Mouse (Mus musculus) spleen, adult 2 months (tissue): ENCODE results near the gene Tcirg1. TPM values are rescaled to one million over a fixed set of nuclear protein-coding genes. Genes with fewer than 3 reads are reported as not detected.

Experiments
- DNase-seq, 2 experiments: peaks; one replicate each; pipeline versions ENCODE4 v3.0.0 to v3.0.0-alpha.2; 2012 to 2021; ENCODE audit warnings: low spot score in 2 of 2, low read depth in 1 of 2
- H3K27ac ChIP-seq: fragments of 200-500 bp; 2 replicates; pipeline ENCODE4 v1.5.1; 2012; ENCODE audit warnings: low read length, inconsistent platforms; ENCODE audit not compliant: insufficient read depth
- H3K27me3 ChIP-seq: fragments of 200-500 bp; 2 replicates; pipeline ENCODE4 v1.6.1; 2012; ENCODE audit warnings: mild to moderate bottlenecking, moderate library complexity, low read length, inconsistent platforms; ENCODE audit not compliant: control insufficient read depth, insufficient read depth
- H3K36me3 ChIP-seq: fragments of 200-500 bp; 2 replicates; pipeline ENCODE4 v1.6.1; 2012; ENCODE audit warnings: mild to moderate bottlenecking, low read length, inconsistent platforms; ENCODE audit not compliant: control insufficient read depth, insufficient read depth
- H3K4me1 ChIP-seq: fragments of 200-500 bp; 2 replicates; pipeline ENCODE4 v1.6.1; 2011; ENCODE audit warnings: inconsistent platforms; ENCODE audit not compliant: control insufficient read depth, insufficient read depth, insufficient read length
- H3K4me3 ChIP-seq: fragments of 200-500 bp; 2 replicates; pipeline ENCODE4 v1.5.1; 2011; ENCODE audit warnings: mild to moderate bottlenecking, inconsistent platforms; ENCODE audit not compliant: insufficient read depth, insufficient read length; ENCODE audit errors: extremely low read depth
- CTCF ChIP-seq: fragments of 200-500 bp; IDR thresholded peaks from 2 replicates; pipeline ENCODE4 v1.5.1; 2011; ENCODE audit warnings: mild to moderate bottlenecking, inconsistent platforms; ENCODE audit not compliant: insufficient read depth, insufficient read length, insufficient replicate concordance; ENCODE audit errors: extremely low read depth
- POLR2A ChIP-seq: fragments of 200-500 bp; IDR thresholded peaks from 2 replicates; pipeline ENCODE4 v1.6.1; 2011; ENCODE audit warnings: low read depth, low read length, inconsistent platforms
- WGBS: fragments of 180-500 bp; shearing (Covaris S2); methylation state at CpG from one replicate; pipeline ENCODE4 v1.1.7; 2018; 5-methylcytosine and 5-hydroxymethylcytosine counted together
- polyA plus RNA-seq: library from polyadenylated mRNA; depleted of rRNA; stranded (reverse); fragments of >200 nt; gene quantifications from 2 replicates; pipeline ENCODE4 v1.2.3, GENCODE M21; 2012

Gene Tcirg1
- polyA plus RNA-seq, 1 experiment: 269 TPM

- H3K4me1 ChIP-seq: peaks cover 18% of the 10 kb centered on the region; the same call in 1 of the 2 replicates
- peak within 1 kb of the TSS; percentile 96 for H3K4me3 ChIP-seq
- peaks cover 4% of the 10 kb centered on the region for H3K36me3 ChIP-seq
- TF ChIP-seq CTCF: no peak
- peak; percentile 90 for TF ChIP-seq POLR2A
- DNase-seq: peak in 1 of 2 experiments; percentile 80
- peak within 1 kb of the TSS; percentile 98 for H3K27ac ChIP-seq
- WGBS: 2% methylated on average over 41 of the region's 42 CpGs
- no peaks in the 10 kb centered on the region for H3K27me3 ChIP-seq
Measured at GRCm38 (mm10) chr19:3935032-3935895, 28.3 kb upstream of the Tcirg1 start, which contains the start of gene Unc93b1. Gene Unc93b1 (plus strand): TSS chr19:3935186.

DNA sequence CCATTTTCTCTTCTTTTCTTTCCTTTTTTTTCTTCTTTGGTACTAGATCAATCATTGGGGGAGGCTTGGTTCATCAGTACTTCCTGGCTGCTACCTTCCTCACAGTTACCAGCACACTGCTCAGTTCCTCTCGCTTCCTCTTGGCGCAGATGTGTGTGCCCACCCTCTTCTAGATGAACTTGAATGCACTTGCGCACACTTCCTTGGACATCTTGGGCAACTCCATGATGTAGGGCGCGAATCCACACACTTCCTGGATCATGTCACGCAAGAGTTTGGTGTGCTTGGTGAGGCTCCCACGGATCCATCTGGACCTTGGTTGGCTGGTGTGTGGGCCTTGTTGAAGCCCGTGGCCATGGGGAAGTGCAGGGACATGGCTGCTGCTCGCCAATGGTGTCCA lies 24.8 kb upstream of the Tcirg1 start:
- H3K27ac ChIP-seq: peak overlapping the region; percentile 81

DNA sequence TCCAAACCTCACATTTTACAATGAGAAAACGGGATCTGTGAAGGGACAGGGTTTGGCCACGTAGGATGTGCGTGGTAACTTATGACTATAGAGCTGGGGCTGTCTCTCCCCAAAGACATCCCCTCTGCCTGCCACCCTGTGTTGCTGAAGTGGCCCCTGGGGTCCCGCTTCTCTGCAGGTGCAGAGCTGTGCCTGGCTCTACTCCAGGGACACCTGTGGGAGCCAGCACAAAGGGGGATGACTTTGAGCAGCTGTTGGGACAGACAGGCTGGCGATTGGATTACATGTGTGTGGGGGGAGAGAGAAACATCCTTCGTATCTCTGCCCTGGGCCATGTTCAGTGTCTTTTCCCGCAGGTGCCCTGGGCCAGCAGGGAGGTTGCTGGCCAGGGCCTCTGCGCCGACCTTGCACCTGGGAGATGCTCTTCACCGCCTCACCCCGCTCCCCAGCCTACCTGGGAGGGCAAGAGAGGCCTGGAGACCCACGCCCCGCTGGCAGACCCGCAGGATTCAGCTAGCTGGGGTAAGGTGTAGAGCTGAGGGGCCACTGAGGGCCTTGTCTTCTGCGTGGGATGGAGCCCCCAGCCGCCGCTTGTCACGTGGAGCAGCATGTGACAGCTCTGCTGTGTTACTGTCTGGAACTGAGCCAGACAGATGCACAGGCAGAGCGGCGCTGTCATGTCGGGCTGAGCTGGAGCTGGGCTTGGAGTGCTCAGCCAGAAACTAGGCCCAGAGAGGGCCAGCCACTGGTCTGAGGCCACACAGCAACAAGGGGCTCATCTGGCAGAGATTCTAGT lies 23.5 kb upstream of the Tcirg1 start:
- H3K36me3 ChIP-seq: no peaks in the 10 kb centered on the region
- no peak for DNase-seq
- TF ChIP-seq CTCF (no peak), POLR2A (peak; percentile 29; the same call in 1 of the 2 replicates)
- peak overlapping the region; percentile 53; the same call in 1 of the 2 replicates for H3K4me3 ChIP-seq
- H3K27ac ChIP-seq: peak overlapping the region; percentile 81
- 35% methylated on average over 21 of the region's 21 CpGs for WGBS
- H3K27me3 ChIP-seq: no peaks in the 10 kb centered on the region
- peaks cover 36% of the 10 kb centered on the region; the same call in 1 of the 2 replicates for H3K4me1 ChIP-seq

More for the DNA sequence above, 24.8 kb upstream of the Tcirg1 start:
- TF ChIP-seq POLR2A: no peak; the same call in 1 of the 2 replicates
- TF ChIP-seq CTCF: no peak
- no peak for DNase-seq
- Histone ChIP-seq H3K4me3 (no peak overlapping the region), H3K27me3 (no peaks in the 10 kb centered on the region), H3K4me1 (peaks cover 34% of the 10 kb centered on the region; the same call in 1 of the 2 replicates), H3K36me3 (0 out of 2 replicates have a peak, but pooled peaks cover 1% of the 10 kb centered on the region)
- WGBS: 53% methylated on average over 9 of the region's 9 CpGs

GRCm38 (mm10) chr19:3929211-3929941 lies 22.4 kb upstream of the Tcirg1 start, which contains the start of gene Aldh3b1:
Gene Aldh3b1 (minus strand): TSS chr19:3929808.
- Histone ChIP-seq H3K27me3 (no peaks in the 10 kb centered on the region), H3K27ac (peak within 1 kb of the TSS; percentile 81), H3K4me3 (peak within 1 kb of the TSS; percentile 53; the same call in 1 of the 2 replicates), H3K4me1 (peaks cover 36% of the 10 kb centered on the region; the same call in 1 of the 2 replicates), H3K36me3 (no peaks in the 10 kb centered on the region)
- 21% methylated on average over 12 of the region's 12 CpGs for WGBS
- no peak for DNase-seq
- TF ChIP-seq POLR2A (no peak), CTCF (no peak)

GRCm38 (mm10) chr19:3928779-3929178 lies 21.8 kb upstream of the Tcirg1 start:
- Histone ChIP-seq H3K27me3 (no peaks in the 10 kb centered on the region), H3K27ac (peak overlapping the region; percentile 81), H3K4me1 (peaks cover 37% of the 10 kb centered on the region), H3K36me3 (no peaks in the 10 kb centered on the region), H3K4me3 (no peak overlapping the region)
- no peak for DNase-seq
- no peak for TF ChIP-seq CTCF
- TF ChIP-seq POLR2A: no peak
- 78% methylated on average over 4 of the region's 4 CpGs for WGBS

DNA sequence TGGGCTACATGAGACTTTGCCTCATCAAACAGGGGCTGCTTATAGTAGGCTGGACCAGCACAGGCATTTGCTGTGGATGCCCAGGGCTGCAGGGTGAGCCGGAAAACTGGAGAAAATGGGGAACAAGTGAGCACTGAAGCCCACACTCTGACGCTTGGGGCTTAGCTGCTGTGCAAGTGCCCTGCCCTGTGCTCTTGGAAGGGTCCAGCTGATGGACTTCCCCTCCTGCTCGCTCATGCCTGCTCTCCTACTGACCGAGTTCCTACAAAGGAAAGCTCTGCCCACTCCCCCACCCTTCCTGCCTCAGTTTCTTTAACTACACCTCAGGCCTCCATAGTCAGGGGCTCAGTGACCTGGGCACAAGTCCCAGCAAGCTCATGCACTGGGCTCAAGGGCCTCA lies 21.1 kb upstream of the Tcirg1 start:
- H3K36me3 ChIP-seq: no peaks in the 10 kb centered on the region
- H3K4me3 ChIP-seq: no peak overlapping the region
- H3K27ac ChIP-seq: no peak overlapping the region
- H3K4me1 ChIP-seq: peaks cover 42% of the 10 kb centered on the region
- no peak for DNase-seq
- WGBS: 85% methylated on average over 4 of the region's 4 CpGs
- TF ChIP-seq POLR2A (no peak), CTCF (no peak)
- no peaks in the 10 kb centered on the region for H3K27me3 ChIP-seq
